Mouse (Mus musculus) spleen, adult 2 months (tissue): ENCODE measurements at regions not wholly inside any gene's neighbourhood (a gene's known extent, or its start where the extent isn't known, plus 50 kb on each side); places are given as distances from the start of the nearest gene placed in this dataset.

Source experiments
- DNase-seq, 2 experiments: peaks; one replicate each; pipeline versions ENCODE4 v3.0.0 to v3.0.0-alpha.2; 2012 to 2021; ENCODE audit warnings: low spot score in 2 of 2, low read depth in 1 of 2
- H3K27ac ChIP-seq: fragments of 200-500 bp; 2 replicates; pipeline ENCODE4 v1.5.1; 2012; ENCODE audit warnings: low read length, inconsistent platforms; ENCODE audit not compliant: insufficient read depth
- H3K27me3 ChIP-seq: fragments of 200-500 bp; 2 replicates; pipeline ENCODE4 v1.6.1; 2012; ENCODE audit warnings: mild to moderate bottlenecking, moderate library complexity, low read length, inconsistent platforms; ENCODE audit not compliant: control insufficient read depth, insufficient read depth
- H3K36me3 ChIP-seq: fragments of 200-500 bp; 2 replicates; pipeline ENCODE4 v1.6.1; 2012; ENCODE audit warnings: mild to moderate bottlenecking, low read length, inconsistent platforms; ENCODE audit not compliant: control insufficient read depth, insufficient read depth
- H3K4me1 ChIP-seq: fragments of 200-500 bp; 2 replicates; pipeline ENCODE4 v1.6.1; 2011; ENCODE audit warnings: inconsistent platforms; ENCODE audit not compliant: control insufficient read depth, insufficient read depth, insufficient read length
- H3K4me3 ChIP-seq: fragments of 200-500 bp; 2 replicates; pipeline ENCODE4 v1.5.1; 2011; ENCODE audit warnings: mild to moderate bottlenecking, inconsistent platforms; ENCODE audit not compliant: insufficient read depth, insufficient read length; ENCODE audit errors: extremely low read depth
- CTCF ChIP-seq: fragments of 200-500 bp; IDR thresholded peaks from 2 replicates; pipeline ENCODE4 v1.5.1; 2011; ENCODE audit warnings: mild to moderate bottlenecking, inconsistent platforms; ENCODE audit not compliant: insufficient read depth, insufficient read length, insufficient replicate concordance; ENCODE audit errors: extremely low read depth
- POLR2A ChIP-seq: fragments of 200-500 bp; IDR thresholded peaks from 2 replicates; pipeline ENCODE4 v1.6.1; 2011; ENCODE audit warnings: low read depth, low read length, inconsistent platforms
- WGBS: fragments of 180-500 bp; shearing (Covaris S2); methylation state at CpG from one replicate; pipeline ENCODE4 v1.1.7; 2018; 5-methylcytosine and 5-hydroxymethylcytosine counted together

DNA sequence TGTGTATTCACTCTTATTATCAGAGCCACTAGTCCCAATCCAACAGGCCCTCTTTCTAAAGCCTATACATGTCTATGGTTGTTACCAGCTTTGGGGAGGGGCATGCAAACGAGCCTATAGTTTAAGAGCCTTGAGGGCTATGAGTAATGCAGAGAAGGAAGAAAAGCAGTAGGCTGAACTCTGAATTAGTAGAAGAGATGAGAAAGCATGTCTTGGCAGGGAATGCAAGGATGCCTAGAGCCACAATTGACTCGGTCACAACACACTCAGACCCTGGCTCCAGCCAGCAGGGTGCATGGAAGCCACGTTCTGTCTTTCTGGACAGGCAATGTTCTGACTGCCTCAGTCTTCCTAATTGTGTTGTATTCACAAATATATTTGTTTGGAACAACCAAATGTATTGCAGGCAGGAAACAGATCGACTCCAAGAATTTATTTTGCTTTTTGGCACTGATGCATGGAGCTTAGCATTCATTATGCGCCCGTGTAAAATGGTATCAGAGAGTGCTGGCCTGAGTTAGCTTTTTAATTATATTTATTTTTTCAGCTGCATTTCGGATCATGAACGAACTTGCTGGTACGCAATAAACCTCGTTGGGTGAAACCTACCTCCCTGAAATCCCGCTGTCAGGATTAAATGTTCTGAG lies 110.2 kb downstream of the Rybp start:
- no peaks in the 10 kb centered on the region; the same call in 1 of the 2 replicates for H3K4me1 ChIP-seq
- TF ChIP-seq POLR2A (no peak), CTCF (no peak)
- H3K4me3 ChIP-seq: no peak overlapping the region
- H3K36me3 ChIP-seq: no peaks in the 10 kb centered on the region
- no peaks in the 10 kb centered on the region for H3K27me3 ChIP-seq
- WGBS: 93% methylated on average over 11 of the region's 11 CpGs
- no peak overlapping the region for H3K27ac ChIP-seq
- DNase-seq: no peak

- Histone ChIP-seq H3K36me3 (no peaks in the 10 kb centered on the region), H3K4me3 (no peak overlapping the region), H3K4me1 (no peaks in the 10 kb centered on the region), H3K27me3 (no peaks in the 10 kb centered on the region; the same call in 1 of the 2 replicates), H3K27ac (no peak overlapping the region)
- WGBS: 7% methylated on average over 22 of the region's 22 CpGs
- DNase-seq: no peak
- no peak for TF ChIP-seq CTCF
- TF ChIP-seq POLR2A: no peak
Observed at GRCm38 (mm10) chr6:100170711-100171348, 116.5 kb downstream of the Rybp start.

DNA sequence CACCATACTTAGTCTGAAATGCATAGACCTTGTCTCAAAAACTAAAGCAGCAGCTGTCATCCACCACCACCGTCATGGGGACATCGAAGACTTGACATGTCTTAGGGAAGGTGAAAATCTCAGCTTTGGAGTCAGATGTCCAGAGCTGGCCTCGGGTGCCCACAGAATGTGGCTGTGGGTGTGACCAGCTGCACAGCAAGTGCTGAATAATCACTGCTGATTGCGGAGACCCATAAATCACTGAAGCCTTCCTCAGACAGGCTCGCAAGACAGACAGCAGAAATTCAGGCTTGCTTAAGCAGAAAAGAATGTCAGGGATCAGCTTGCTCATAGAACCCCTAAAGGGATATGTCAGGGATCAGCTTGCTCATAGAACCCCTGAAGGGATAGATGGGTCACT lies 120.0 kb downstream of the Rybp start:
- WGBS: 69% methylated on average over 5 of the region's 5 CpGs
- Histone ChIP-seq H3K27me3 (no peaks in the 10 kb centered on the region; the same call in 1 of the 2 replicates), H3K4me3 (no peak overlapping the region), H3K36me3 (no peaks in the 10 kb centered on the region), H3K27ac (no peak overlapping the region), H3K4me1 (peaks cover 7% of the 10 kb centered on the region; the same call in 1 of the 2 replicates)
- DNase-seq: no peak
- TF ChIP-seq CTCF (no peak), POLR2A (no peak)

DNA sequence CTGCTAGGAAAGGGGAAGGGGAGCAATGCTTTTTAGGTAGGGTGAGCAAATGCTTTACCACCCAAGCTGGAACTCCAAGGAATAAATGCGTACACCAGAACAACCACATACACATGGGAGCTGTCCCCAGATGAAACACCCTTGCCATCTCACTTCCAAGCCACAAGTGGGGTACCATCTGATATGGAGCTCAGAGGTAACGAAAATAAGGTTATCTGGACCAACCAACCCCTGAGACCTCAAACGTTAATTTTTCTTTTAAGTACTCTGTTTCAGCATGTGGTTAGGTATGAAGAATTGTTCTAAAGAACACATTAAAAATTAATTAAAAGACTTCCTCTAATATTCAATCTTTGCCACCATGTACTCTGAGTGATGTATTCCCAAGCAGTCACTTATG lies 121.5 kb downstream of the Rybp start:
- TF ChIP-seq CTCF (no peak), POLR2A (no peak)
- no peak for DNase-seq
- WGBS: 75% methylated on average over 3 of the region's 3 CpGs
- Histone ChIP-seq H3K36me3 (no peaks in the 10 kb centered on the region), H3K27ac (no peak overlapping the region), H3K4me1 (peaks cover 7% of the 10 kb centered on the region; the same call in 1 of the 2 replicates), H3K4me3 (no peak overlapping the region), H3K27me3 (no peaks in the 10 kb centered on the region; the same call in 1 of the 2 replicates)

DNA sequence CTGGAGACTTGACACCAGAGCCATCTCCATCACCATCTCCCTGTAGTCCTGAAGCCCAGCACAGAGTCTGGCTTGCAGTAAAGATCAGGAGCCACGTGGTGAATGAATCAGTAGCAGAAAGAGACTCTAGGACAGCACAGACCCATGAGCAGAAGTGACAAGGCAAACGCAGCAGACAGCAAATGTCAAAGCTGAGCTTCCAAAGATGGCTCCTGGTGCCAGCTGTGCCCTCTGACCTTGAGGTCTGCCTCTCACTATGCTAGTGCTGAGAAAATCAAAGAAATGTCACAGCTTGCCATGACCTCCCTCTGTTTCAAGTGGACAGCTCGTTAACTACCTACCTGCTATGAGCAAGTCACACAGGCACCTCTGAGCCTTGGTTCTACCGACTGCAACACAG lies 123.1 kb downstream of the Rybp start:
- Histone ChIP-seq H3K4me3 (no peak overlapping the region), H3K27me3 (no peaks in the 10 kb centered on the region), H3K36me3 (no peaks in the 10 kb centered on the region), H3K4me1 (peaks cover 7% of the 10 kb centered on the region; the same call in 1 of the 2 replicates), H3K27ac (no peak overlapping the region)
- no peak for DNase-seq
- TF ChIP-seq CTCF (no peak), POLR2A (no peak)
- 71% methylated on average over 4 of the region's 4 CpGs for WGBS

GRCm38 (mm10) chr6:100163814-100164130 lies 123.5 kb downstream of the Rybp start:
- DNase-seq: no peak
- peaks cover 7% of the 10 kb centered on the region; the same call in 1 of the 2 replicates for H3K4me1 ChIP-seq
- WGBS: 50% methylated on average over 5 of the region's 5 CpGs
- H3K36me3 ChIP-seq: no peaks in the 10 kb centered on the region
- H3K4me3 ChIP-seq: no peak overlapping the region
- H3K27ac ChIP-seq: no peak overlapping the region
- no peaks in the 10 kb centered on the region for H3K27me3 ChIP-seq
- TF ChIP-seq POLR2A: no peak
- TF ChIP-seq CTCF: no peak

- peaks cover 7% of the 10 kb centered on the region; the same call in 1 of the 2 replicates for H3K4me1 ChIP-seq
- TF ChIP-seq CTCF (no peak), POLR2A (no peak)
- no peaks in the 10 kb centered on the region for H3K27me3 ChIP-seq
- no peak overlapping the region for H3K27ac ChIP-seq
- 16% methylated on average over 17 of the region's 17 CpGs for WGBS
- peak overlapping the region; percentile 19; the same call in 1 of the 2 replicates for H3K4me3 ChIP-seq
- H3K36me3 ChIP-seq: no peaks in the 10 kb centered on the region
- peak in 1 of 2 experiments; percentile 40 for DNase-seq
Observed at GRCm38 (mm10) chr6:100162961-100163813, 124.1 kb downstream of the Rybp start.
